Mouse (Mus musculus): ENCODE measurements around the gene Ptprd. TPM values are rescaled to one million over a fixed set of nuclear protein-coding genes. Genes with fewer than 3 reads are reported as not detected.

Ptprd gene
- polyA plus RNA-seq, 1 experiment from 2014 or later, result 31.2 TPM

DNA sequence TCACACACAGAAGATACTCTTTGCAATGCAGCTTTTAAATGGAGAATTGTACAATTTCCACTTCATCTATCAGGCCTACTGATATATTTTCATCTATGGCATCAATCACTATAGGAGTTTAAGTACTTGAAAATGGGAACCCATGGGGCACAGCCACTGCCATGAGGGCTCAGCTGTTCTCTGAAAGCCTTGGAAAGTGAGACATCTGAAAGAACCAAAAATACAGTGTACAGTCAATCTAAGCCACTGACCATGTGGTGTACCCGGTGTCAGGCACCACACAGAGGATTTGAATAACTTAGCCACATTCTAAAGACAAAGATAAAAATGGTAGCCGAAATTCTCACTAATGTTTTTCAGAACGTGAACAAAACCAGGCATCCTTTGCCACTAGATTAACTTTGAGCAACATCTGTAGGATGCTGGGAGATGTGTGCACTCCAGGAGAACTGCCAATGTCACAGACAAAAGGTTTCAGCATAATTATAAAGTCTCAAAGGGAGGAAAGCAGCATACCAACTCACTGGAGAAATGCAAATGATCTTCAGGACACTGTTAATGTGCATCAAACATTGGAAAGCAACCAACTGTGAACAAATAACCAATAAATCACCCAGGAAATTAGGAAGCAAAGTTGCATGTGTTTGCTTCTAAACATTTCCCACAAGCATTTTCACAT lies 69.5 kb downstream of the Ptprd start:
- WGBS, result 78% methylated on average over 3 of the region's 3 CpGs
- Histone ChIP-seq H3K36me3 (no peaks in the 10 kb centered on the region), H3K4me2 (no peak overlapping the region), H3K9ac (no peak overlapping the region), H3K27ac (no peak overlapping the region), H3K27me3 (no peaks in the 10 kb centered on the region), H3K4me1 (no peaks in the 10 kb centered on the region), H3K9me3 (no peaks in the 10 kb centered on the region), H3K4me3 (no peak overlapping the region)
- no peak for ATAC-seq (ENCODE audit: insufficient number of reproducible peaks, low FRiP score, low TSS enrichment, low read depth)

DNA sequence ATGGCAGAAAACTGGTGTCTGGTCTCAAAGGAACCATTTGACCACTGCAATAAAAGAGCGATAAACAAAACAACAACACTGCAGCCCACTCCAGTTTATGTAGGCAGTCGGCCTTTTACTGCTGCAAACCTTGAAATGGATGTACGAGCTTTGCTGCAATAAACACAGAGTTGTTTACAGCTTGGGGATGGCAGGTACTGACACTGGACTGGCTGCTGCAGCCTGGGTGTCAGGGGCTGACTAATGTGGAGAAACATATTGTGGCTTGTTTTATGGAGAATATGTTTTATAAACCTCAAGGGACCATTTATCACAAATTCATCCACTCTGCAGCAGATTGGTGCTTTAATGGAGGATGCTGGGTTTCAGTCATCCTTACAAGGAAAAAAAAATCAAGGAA lies 100.9 kb downstream of the Ptprd start:
- no peak overlapping the region for H3K27ac ChIP-seq
- H3K4me3 ChIP-seq, result no peak overlapping the region
- no peak overlapping the region for H3K4me2 ChIP-seq
- no peaks in the 10 kb centered on the region for H3K9me3 ChIP-seq
- no peaks in the 10 kb centered on the region for H3K4me1 ChIP-seq
- no peak for ATAC-seq (ENCODE audit: insufficient number of reproducible peaks, low FRiP score, low TSS enrichment, low read depth)
- 15% methylated on average over 3 of the region's 3 CpGs for WGBS
- no peaks in the 10 kb centered on the region for H3K36me3 ChIP-seq
- H3K9ac ChIP-seq, result no peak overlapping the region
- H3K27me3 ChIP-seq, result no peaks in the 10 kb centered on the region

DNA sequence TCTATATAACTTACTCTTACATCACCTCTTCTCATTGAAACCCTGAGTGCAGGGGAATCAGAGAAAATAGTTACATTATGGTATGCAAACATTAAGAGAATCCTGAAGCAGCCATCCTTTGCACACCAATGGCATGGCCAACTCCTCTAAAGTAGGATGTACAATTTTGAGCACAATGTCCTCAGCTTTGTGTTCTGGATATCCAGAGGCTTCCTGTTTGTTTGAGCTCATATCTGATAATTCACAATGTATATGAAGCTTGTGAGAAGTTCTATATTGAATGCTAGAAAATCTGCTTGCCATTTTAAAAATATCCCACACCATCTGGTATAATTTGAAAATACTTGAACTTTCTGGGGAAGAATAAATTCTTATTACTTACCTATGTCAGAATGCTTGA lies 114.2 kb downstream of the Ptprd start:
- no peaks in the 10 kb centered on the region for H3K27me3 ChIP-seq
- no peak overlapping the region for H3K27ac ChIP-seq
- no peaks in the 10 kb centered on the region for H3K4me1 ChIP-seq
- no peak overlapping the region for H3K4me2 ChIP-seq
- no peak overlapping the region for H3K4me3 ChIP-seq
- no peaks in the 10 kb centered on the region for H3K9me3 ChIP-seq
- no peak for ATAC-seq (ENCODE audit: insufficient number of reproducible peaks, low FRiP score, low TSS enrichment, low read depth)
- no peaks in the 10 kb centered on the region for H3K36me3 ChIP-seq
- no peak overlapping the region for H3K9ac ChIP-seq

DNA sequence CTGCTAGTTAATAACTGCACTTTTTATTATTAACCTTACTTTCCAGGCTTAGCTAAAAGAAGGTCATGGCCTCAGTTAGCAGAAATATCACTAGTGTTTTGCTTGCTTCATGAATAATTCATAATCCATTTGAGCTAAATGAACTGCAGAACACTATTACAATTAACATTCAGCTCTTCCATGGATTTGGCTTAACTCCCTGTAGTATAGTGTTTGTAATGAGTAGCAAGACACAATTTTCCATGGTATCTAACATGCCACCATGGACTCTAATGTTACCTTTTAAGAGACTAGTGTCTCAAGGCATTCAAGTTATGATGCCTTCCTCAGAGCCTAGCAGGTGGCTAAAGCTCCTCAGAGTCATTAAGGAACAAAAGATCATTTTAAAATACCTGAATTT lies 129.0 kb downstream of the Ptprd start:
- Histone ChIP-seq H3K4me1 (no peaks in the 10 kb centered on the region), H3K9me3 (no peaks in the 10 kb centered on the region), H3K27me3 (no peaks in the 10 kb centered on the region), H3K27ac (no peak overlapping the region), H3K36me3 (no peaks in the 10 kb centered on the region), H3K4me3 (no peak overlapping the region), H3K9ac (no peak overlapping the region), H3K4me2 (no peak overlapping the region)
- no peak for ATAC-seq (ENCODE audit: insufficient number of reproducible peaks, low FRiP score, low TSS enrichment, low read depth)

DNA sequence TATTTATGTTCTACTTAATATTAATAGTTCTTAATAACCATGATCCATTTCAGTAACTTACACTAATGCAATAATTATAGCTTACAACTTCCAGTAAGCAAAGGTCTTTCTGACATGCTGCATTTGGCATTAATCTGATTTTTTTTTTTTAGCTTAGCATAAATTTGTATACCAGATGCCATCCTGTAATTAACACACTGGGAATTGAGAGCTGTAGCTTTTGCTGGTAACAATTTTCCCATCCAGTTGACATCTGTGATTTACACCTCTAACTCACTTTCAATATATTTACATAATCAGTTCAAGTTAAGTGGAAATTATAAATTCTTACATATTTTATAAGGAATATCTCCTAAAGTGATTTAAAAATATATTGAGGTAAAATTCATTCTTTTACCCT lies 134.3 kb downstream of the Ptprd start:
- Histone ChIP-seq H3K9me3 (no peaks in the 10 kb centered on the region), H3K9ac (no peak overlapping the region), H3K27me3 (no peaks in the 10 kb centered on the region), H3K4me3 (no peak overlapping the region), H3K36me3 (no peaks in the 10 kb centered on the region), H3K4me2 (no peak overlapping the region), H3K27ac (no peak overlapping the region), H3K4me1 (no peaks in the 10 kb centered on the region)
- ATAC-seq (ENCODE audit: insufficient number of reproducible peaks, low FRiP score, low TSS enrichment, low read depth), result no peak

DNA sequence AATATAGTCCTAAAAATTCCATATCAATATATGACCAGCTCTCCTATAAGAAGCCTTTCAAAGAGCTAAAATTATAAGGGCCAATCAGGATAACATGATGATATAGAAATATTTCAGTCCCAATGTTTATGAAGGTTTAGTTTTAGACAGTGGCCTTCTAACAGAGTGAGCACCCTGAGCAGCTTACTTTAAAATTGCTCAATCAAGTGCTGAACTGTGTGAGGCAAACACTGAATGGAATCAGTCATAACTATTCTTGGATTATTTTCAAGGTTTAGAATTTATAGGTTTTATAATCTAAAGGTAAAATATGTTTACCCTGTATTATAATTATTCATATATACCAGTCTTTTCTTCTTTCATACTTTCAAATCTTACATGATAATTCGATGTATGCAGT lies 134.7 kb downstream of the Ptprd start:
- Histone ChIP-seq H3K27me3 (no peaks in the 10 kb centered on the region), H3K27ac (no peak overlapping the region), H3K9me3 (no peaks in the 10 kb centered on the region), H3K4me2 (no peak overlapping the region), H3K4me3 (no peak overlapping the region), H3K9ac (no peak overlapping the region), H3K36me3 (no peaks in the 10 kb centered on the region), H3K4me1 (no peaks in the 10 kb centered on the region)
- WGBS, result 81% methylated on average over 1 of the region's 1 CpGs
- ATAC-seq (ENCODE audit: insufficient number of reproducible peaks, low FRiP score, low TSS enrichment, low read depth), result no peak

DNA sequence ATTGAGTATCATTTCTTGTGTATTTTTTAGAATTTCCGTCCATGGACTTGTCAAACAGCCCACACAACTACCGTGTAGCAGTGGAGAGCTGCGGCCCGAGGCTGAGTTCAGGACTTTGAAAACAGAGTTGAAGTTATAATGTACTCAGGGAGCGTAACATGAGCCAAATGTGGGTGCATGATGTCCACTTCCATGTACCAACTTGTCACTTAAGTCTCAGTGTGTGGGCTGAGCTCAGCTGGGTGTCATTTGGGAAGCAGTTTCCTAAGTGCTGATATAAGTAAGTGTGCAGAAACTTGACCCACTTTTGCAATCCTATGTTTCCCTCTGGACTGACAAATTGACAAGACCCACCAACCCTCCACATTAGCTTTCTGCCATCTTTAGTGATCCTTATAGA lies 173.4 kb downstream of the Ptprd start:
- H3K27me3 ChIP-seq, result no peaks in the 10 kb centered on the region
- no peaks in the 10 kb centered on the region for H3K4me1 ChIP-seq
- no peak overlapping the region for H3K9ac ChIP-seq
- H3K36me3 ChIP-seq, result no peaks in the 10 kb centered on the region
- no peak overlapping the region for H3K27ac ChIP-seq
- H3K4me3 ChIP-seq, result no peak overlapping the region
- H3K4me2 ChIP-seq, result no peak overlapping the region
- WGBS, result 59% methylated on average over 5 of the region's 5 CpGs
- no peak for ATAC-seq (ENCODE audit: insufficient number of reproducible peaks, low FRiP score, low TSS enrichment, low read depth)
- no peaks in the 10 kb centered on the region for H3K9me3 ChIP-seq

DNA sequence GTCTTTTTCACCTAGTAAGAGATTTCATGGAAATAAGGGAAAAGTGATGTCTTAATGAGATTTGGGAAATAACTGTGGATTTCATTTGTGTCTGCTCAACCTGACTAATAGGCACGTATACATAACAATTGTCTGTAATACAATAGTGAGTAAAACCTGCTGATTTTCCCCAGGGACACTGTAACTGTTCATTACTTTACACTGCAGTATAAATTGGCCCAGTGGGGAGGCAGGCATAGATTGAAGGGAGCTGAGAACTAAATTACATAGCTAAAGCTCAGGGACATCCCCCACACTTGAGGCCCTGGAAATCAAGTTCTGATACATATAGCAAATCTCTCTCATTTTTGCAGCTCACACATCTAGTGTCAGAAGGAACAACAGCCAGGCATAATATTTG lies 209.7 kb downstream of the Ptprd start:
- no peak overlapping the region for H3K9ac ChIP-seq
- ATAC-seq (ENCODE audit: insufficient number of reproducible peaks, low FRiP score, low TSS enrichment, low read depth), result no peak
- H3K9me3 ChIP-seq, result no peaks in the 10 kb centered on the region
- WGBS, result 52% methylated on average over 1 of the region's 1 CpGs
- H3K4me2 ChIP-seq, result no peak overlapping the region
- no peak overlapping the region for H3K4me3 ChIP-seq
- H3K27me3 ChIP-seq, result no peaks in the 10 kb centered on the region
- H3K27ac ChIP-seq, result no peak overlapping the region
- no peaks in the 10 kb centered on the region for H3K36me3 ChIP-seq
- no peaks in the 10 kb centered on the region for H3K4me1 ChIP-seq

DNA sequence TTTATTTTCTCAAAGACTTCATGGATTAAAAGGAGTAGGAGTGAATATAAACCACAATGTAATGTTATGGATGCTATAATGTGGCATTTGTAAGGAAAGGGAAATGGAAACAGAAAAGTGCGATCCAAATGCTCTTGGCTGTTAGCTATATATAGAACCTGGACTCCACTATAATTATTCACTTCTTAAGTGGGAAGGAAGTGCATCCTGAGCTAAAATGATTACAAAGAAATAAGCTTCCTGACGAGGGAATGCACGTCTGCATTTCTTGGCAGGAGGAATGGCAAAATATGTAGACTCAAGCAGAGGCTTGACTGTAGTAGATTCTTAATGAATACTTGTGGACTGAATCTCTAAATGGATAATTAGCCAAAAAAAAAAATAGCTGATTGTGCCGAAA lies 219.1 kb downstream of the Ptprd start:
- Histone ChIP-seq H3K36me3 (no peaks in the 10 kb centered on the region), H3K9ac (no peak overlapping the region), H3K9me3 (no peaks in the 10 kb centered on the region), H3K4me3 (no peak overlapping the region), H3K4me2 (no peak overlapping the region), H3K4me1 (no peaks in the 10 kb centered on the region), H3K27ac (no peak overlapping the region), H3K27me3 (no peaks in the 10 kb centered on the region)
- 59% methylated on average over 4 of the region's 4 CpGs for WGBS
- no peak for ATAC-seq (ENCODE audit: insufficient number of reproducible peaks, low FRiP score, low TSS enrichment, low read depth)

DNA sequence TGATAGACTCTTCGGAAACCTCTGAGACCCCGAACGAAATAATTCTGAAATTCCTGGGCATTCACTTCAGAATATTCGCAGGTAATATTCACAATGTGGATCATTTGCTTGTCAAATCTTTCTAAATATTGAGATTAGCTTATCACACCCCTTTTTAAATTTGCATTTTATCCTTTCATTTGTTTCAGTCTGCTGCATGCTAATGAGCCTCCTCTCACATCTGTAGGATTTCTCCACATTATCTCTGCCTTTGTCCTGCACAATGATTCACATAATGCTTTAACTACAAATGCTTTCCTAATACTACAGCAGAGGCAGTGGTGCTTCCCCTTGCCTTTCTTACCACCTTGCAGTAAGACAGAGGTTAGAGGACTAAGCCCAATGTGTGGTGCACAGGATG lies 229.7 kb downstream of the Ptprd start:
- Histone ChIP-seq H3K9ac (no peak overlapping the region), H3K9me3 (no peaks in the 10 kb centered on the region), H3K27ac (no peak overlapping the region), H3K4me1 (no peaks in the 10 kb centered on the region), H3K36me3 (no peaks in the 10 kb centered on the region), H3K4me2 (no peak overlapping the region), H3K4me3 (no peak overlapping the region), H3K27me3 (no peaks in the 10 kb centered on the region)
- ATAC-seq (ENCODE audit: insufficient number of reproducible peaks, low FRiP score, low TSS enrichment, low read depth), result no peak
- 93% methylated on average over 4 of the region's 4 CpGs for WGBS

DNA sequence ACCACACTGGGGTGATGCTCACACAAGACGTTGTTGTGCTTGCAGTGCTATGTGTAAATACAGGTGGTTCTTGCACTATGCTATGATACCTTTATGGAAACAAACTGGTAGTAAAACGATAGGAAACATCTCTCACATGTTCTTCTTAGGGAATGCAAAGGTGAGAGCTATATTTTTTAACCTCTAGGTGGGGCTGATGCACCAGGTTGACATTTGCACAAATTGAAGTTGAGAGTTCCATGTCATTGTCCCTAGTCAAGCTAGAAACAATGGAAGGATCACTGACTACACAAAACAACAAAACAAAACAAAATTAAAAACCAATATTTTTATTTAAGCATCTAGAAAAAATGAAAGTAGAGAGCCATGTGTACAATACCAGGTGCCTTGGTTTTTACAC lies 250.1 kb downstream of the Ptprd start:
- no peak for ATAC-seq (ENCODE audit: insufficient number of reproducible peaks, low FRiP score, low TSS enrichment, low read depth)
- Histone ChIP-seq H3K36me3 (no peaks in the 10 kb centered on the region), H3K4me1 (no peaks in the 10 kb centered on the region), H3K27me3 (no peaks in the 10 kb centered on the region), H3K9ac (no peak overlapping the region), H3K9me3 (no peaks in the 10 kb centered on the region), H3K27ac (no peak overlapping the region), H3K4me2 (no peak overlapping the region), H3K4me3 (no peak overlapping the region)
- WGBS, result 19% methylated on average over 2 of the region's 2 CpGs

DNA sequence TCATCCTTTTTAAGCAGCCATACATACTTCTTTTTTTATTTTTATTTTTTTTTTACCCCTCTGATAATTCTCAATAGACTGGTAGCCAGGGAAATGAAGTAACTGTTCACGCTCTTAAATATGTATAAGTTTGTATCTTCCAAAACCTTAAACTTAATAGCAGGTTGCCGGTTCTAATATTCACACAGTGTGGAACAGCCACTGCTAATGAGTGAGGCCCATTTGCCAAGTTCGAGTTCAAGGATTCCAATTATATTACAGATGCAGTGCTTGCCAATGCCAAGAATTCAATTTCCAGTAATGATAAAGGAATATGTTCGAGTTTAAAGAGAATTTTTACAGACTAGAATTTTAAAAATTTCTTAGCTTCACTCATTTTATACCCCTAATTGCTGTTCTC lies 322.3 kb downstream of the Ptprd start:
- WGBS, result 73% methylated on average over 4 of the region's 4 CpGs
- no peaks in the 10 kb centered on the region for H3K4me1 ChIP-seq
- H3K9me3 ChIP-seq, result no peaks in the 10 kb centered on the region
- no peak for ATAC-seq (ENCODE audit: insufficient number of reproducible peaks, low FRiP score, low TSS enrichment, low read depth)
- H3K4me3 ChIP-seq, result no peak overlapping the region
- no peaks in the 10 kb centered on the region for H3K27me3 ChIP-seq
- H3K9ac ChIP-seq, result no peak overlapping the region
- no peak overlapping the region for H3K4me2 ChIP-seq
- H3K27ac ChIP-seq, result no peak overlapping the region
- H3K36me3 ChIP-seq, result no peaks in the 10 kb centered on the region

DNA sequence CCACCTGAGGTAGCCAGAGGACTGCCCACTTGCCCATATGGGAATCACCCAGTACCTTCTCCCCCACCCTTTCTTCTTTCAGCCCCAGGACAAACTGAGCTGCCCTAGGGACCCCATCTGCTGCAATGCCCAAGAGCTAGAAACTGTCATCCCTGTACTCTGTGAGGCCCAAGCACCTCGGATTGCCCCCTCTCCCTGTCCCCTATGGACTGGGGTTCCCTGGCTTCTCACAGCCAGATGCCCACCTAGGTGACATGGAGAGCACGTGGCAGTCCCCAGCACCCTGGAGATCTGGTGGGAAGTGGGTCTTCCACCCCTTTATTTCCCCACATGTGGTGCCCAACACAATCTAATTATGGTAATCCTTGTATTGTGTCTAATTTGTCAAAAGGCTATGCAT lies 331.5 kb downstream of the Ptprd start:
- WGBS, result 49% methylated on average over 2 of the region's 2 CpGs
- H3K9me3 ChIP-seq, result no peaks in the 10 kb centered on the region
- no peaks in the 10 kb centered on the region for H3K36me3 ChIP-seq
- H3K27ac ChIP-seq, result no peak overlapping the region
- H3K4me1 ChIP-seq, result no peaks in the 10 kb centered on the region
- H3K27me3 ChIP-seq, result no peaks in the 10 kb centered on the region
- H3K9ac ChIP-seq, result no peak overlapping the region
- ATAC-seq (ENCODE audit: insufficient number of reproducible peaks, low FRiP score, low TSS enrichment, low read depth), result no peak
- H3K4me2 ChIP-seq, result no peak overlapping the region
- H3K4me3 ChIP-seq, result no peak overlapping the region
